Mouse (Mus musculus): ENCODE data around the gene Slc1a4. TPM values are rescaled to one million over a fixed set of nuclear protein-coding genes. Genes with fewer than 3 reads are reported as not detected.

The Slc1a4 gene
- total RNA-seq, 2 experiments from 2014 or later: 6.3 to 9.7 TPM

DNA sequence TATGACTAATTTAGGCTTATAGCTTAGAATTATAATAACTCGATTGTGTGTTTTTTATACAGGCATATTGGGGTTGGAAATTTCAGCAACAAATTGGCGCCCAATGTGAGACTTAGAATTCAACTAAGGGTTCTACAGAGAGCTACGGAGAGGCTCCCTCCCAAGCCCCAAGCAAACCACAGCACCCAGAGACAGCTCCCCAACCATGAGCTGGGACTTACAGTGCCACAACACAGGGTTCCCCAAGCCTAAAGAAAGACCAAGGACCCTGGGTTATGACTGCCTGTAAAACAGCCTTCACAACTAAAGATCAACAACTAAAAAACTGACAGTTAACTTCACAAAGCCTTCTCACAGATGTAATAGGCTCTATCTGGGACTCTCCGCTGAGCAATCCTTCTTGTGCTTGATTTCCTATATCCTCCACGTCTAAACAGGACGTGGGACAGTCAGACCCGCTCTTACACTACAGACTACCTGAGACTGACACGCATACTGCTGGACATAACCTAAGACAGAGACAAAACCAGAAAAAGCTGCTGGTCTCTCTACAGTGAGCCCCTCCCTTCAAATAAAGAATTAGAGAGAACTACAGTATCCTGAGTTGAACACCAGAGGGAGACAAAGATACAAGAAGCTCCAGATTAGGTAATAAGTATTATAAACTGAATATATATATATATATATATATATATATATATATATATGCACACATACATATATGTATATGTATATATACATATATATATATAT, 69.7 kb downstream of the Slc1a4 start:
- no peak for DNase-seq (ENCODE audit: low spot score in 2 of 2)

DNA sequence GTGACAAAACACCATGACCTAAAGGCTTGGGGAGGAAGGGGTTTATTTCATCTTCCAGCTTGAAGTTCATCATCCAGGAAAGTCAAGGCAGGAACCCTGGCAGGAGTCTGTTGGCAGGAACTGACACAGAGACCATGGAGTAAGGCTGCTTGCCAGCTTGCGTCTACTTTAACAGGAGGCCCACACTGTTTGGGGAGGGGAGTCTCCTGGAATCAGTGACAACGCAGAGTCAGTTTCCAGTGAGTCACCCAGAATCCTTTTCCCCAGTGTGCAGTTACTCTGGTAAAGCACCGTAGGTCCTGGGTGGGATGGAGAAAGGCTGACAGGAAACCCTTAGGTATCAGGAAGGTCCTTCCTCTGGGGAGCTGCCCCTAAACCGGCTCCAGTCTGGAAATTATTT, 77.7 kb downstream of the Slc1a4 start:
- no peak for DNase-seq (ENCODE audit: low spot score in 2 of 2)

DNA sequence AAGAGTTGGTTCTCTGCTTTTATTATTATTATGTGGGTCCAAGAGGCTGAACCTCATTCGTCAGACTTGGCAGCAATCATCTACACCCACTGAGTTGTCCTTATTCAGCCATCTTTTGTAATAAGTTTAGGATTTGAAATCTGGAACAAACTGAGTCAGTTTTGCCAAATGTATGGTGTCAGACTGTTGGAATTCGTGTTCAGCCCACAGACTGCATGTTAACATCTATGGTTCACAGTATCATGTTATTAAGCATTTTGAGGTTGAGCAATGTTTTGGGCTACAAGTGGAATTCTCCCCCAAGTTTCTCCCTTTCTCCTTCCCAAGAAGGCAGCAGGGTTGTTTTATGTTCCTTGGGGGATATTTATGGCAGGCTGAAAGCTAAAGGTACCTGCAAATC, 79.4 kb downstream of the Slc1a4 start:
- no peak for DNase-seq (ENCODE audit: low spot score in 2 of 2)

Other genes starting within 250 kb of the Slc1a4 start
- gene Actr2, start 219.8 kb downstream of the Slc1a4 start, total RNA-seq (2021): 100 to 1,000 TPM; 125 to 151 TPM
- 100 to 1,000 TPM; 179 to 185 TPM for gene Rab1a, start 131.3 kb downstream of the Slc1a4 start, total RNA-seq (2021)
- 10 to 100 TPM; 18.9 to 20.9 TPM for gene Cep68, start 83.3 kb downstream of the Slc1a4 start, total RNA-seq (2021)
- gene Sertad2, start 210.5 kb upstream of the Slc1a4 start, total RNA-seq (2021): 10 to 100 TPM in 1 of 2 experiments, 1 to 10 TPM in 1; 9.4 to 10.8 TPM